Mouse (Mus musculus): Measurements from ENCODE around the gene Slc51b.

DNA sequence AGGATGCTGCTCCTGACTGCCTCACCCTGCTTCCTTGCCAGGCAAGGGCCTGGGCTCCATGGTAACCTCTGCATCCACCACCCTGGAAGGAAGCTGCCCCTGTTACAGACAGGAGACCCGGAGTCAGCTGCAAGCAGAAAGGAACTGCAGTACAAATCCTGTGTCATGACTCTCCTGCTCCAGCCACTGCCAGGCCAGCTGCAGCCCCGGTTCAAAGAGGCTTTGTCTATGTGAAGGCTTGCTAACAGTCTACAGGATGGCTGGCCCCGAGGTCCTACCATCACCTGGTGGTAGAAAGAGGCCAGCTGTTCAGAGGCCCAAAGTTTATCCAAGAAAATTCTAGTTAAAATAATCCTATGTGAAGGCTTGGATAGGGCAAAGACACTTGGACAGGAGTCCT lies 11.4 kb downstream of the Slc51b start:
- no peak for TF ChIP-seq CTCF (IDR thresholded peaks at IDR 0.05; ENCODE audit: extremely low read depth, insufficient read length, insufficient replicate concordance, low read depth, low read length)
- TF ChIP-seq POLR2A (IDR thresholded peaks at IDR 0.05; ENCODE audit: low read depth, low read length), result no peak
